Mouse (Mus musculus) liver, embryonic 12.5 days (tissue): ENCODE results near the gene Pdzd2. TPM values are rescaled to one million over a fixed set of nuclear protein-coding genes. Genes with fewer than 3 reads are reported as not detected.

Experiments used
- ATAC-seq: fragments of 200-750 bp; cut with Nextera tagmentation; 2 replicates; pipeline ENCODE4 v1.8.0; 2017; ENCODE audit warnings: moderate number of reproducible peaks, mild to moderate bottlenecking, moderate library complexity
- H3K27ac ChIP-seq: fragments of 300-500 bp; sonication (generic); 2 replicates; pipeline ENCODE4 v1.5.1; 2016; ENCODE audit warnings: mild to moderate bottlenecking
- H3K27me3 ChIP-seq: fragments of 300-500 bp; sonication (generic); replicated peaks from 2 replicates; pipeline ENCODE4 v1.6.1; 2016; ENCODE audit warnings: mild to moderate bottlenecking, moderate library complexity
- H3K36me3 ChIP-seq: fragments of 300-500 bp; sonication (generic); 2 replicates; pipeline ENCODE4 v1.6.1; 2016; ENCODE audit warnings: mild to moderate bottlenecking, moderate library complexity
- H3K4me1 ChIP-seq: fragments of 300-500 bp; sonication (generic); 2 replicates; pipeline ENCODE4 v1.6.1; 2016
- H3K4me2 ChIP-seq: fragments of 300-500 bp; sonication (generic); 2 replicates; pipeline ENCODE4 v1.6.1; 2016; ENCODE audit warnings: mild to moderate bottlenecking, moderate library complexity
- H3K4me3 ChIP-seq: fragments of 300-500 bp; sonication (generic); 2 replicates; pipeline ENCODE4 v1.5.1; 2016; ENCODE audit warnings: mild to moderate bottlenecking, moderate library complexity
- H3K9ac ChIP-seq: fragments of 300-500 bp; sonication (generic); 2 replicates; pipeline ENCODE4 v1.6.1; 2016; ENCODE audit warnings: mild to moderate bottlenecking, moderate library complexity
- H3K9me3 ChIP-seq: fragments of 300-500 bp; sonication (generic); replicated peaks from 2 replicates; pipeline ENCODE4 v1.6.1; 2016; ENCODE audit warnings: mild to moderate bottlenecking, moderate library complexity
- WGBS: fragments of 180-500 bp; shearing (Covaris S2); methylation state at CpG from one replicate; pipeline ENCODE4 v1.1.7; 2016; ENCODE audit not compliant: insufficient replicate concordance; 5-methylcytosine and 5-hydroxymethylcytosine counted together
- polyA plus RNA-seq: library from polyadenylated mRNA; unstranded; fragments of >200 nt; fragmentation: Nextera tagmentation; extraction: Ambion mirVana; gene quantifications from 2 replicates; pipeline ENCODE4 v1.2.1, GENCODE M21; 2016

Pdzd2 gene
- polyA plus RNA-seq, 1 experiment from 2014 or later = 4.8 TPM

GRCm38 (mm10) chr15:12430670-12431069 lies 309.1 kb downstream of the Pdzd2 start:
- Histone ChIP-seq H3K27me3 (no peaks in the 10 kb centered on the region), H3K4me1 (0 out of 2 replicates have a peak, but pooled peaks cover 7% of the 10 kb centered on the region), H3K4me2 (no peak overlapping the region), H3K36me3 (no peaks in the 10 kb centered on the region), H3K9ac (no peak overlapping the region), H3K9me3 (no peaks in the 10 kb centered on the region), H3K4me3 (no peak overlapping the region), H3K27ac (no peak overlapping the region)
- no peak for ATAC-seq
- WGBS = 67% methylated on average over 4 of the region's 4 CpGs

GRCm38 (mm10) chr15:12429572-12430431 lies 309.9 kb downstream of the Pdzd2 start:
- Histone ChIP-seq H3K9me3 (no peaks in the 10 kb centered on the region), H3K4me2 (no peak overlapping the region), H3K27me3 (no peaks in the 10 kb centered on the region), H3K9ac (no peak overlapping the region), H3K4me1 (0 out of 2 replicates have a peak, but pooled peaks cover 7% of the 10 kb centered on the region), H3K4me3 (no peak overlapping the region), H3K27ac (no peak overlapping the region), H3K36me3 (no peaks in the 10 kb centered on the region)
- ATAC-seq = no peak
- 37% methylated on average over 7 of the region's 7 CpGs for WGBS

- H3K4me3 ChIP-seq = no peak overlapping the region
- no peak overlapping the region for H3K4me2 ChIP-seq
- no peaks in the 10 kb centered on the region for H3K9me3 ChIP-seq
- no peaks in the 10 kb centered on the region for H3K27me3 ChIP-seq
- H3K4me1 ChIP-seq = no peaks in the 10 kb centered on the region
- 58% methylated on average over 6 of the region's 6 CpGs for WGBS
- no peak overlapping the region for H3K9ac ChIP-seq
- no peak for ATAC-seq
- no peaks in the 10 kb centered on the region for H3K36me3 ChIP-seq
- no peak overlapping the region for H3K27ac ChIP-seq
Observed at GRCm38 (mm10) chr15:12427818-12428217, 311.9 kb downstream of the Pdzd2 start.

- Histone ChIP-seq H3K4me3 (no peak overlapping the region), H3K36me3 (no peaks in the 10 kb centered on the region), H3K27me3 (no peaks in the 10 kb centered on the region), H3K27ac (no peak overlapping the region), H3K9ac (no peak overlapping the region), H3K4me1 (no peaks in the 10 kb centered on the region), H3K4me2 (no peak overlapping the region), H3K9me3 (no peaks in the 10 kb centered on the region)
- WGBS = 72% methylated on average over 6 of the region's 6 CpGs
- no peak for ATAC-seq
Observed at GRCm38 (mm10) chr15:12426342-12426741, 313.4 kb downstream of the Pdzd2 start.

GRCm38 (mm10) chr15:12425049-12425627 lies 314.6 kb downstream of the Pdzd2 start:
- H3K4me3 ChIP-seq = no peak overlapping the region

GRCm38 (mm10) chr15:12424187-12424586 lies 315.5 kb downstream of the Pdzd2 start:
- Histone ChIP-seq H3K9me3 (no peaks in the 10 kb centered on the region), H3K4me1 (no peaks in the 10 kb centered on the region), H3K27ac (no peak overlapping the region), H3K27me3 (no peaks in the 10 kb centered on the region), H3K36me3 (no peaks in the 10 kb centered on the region), H3K4me3 (no peak overlapping the region), H3K9ac (no peak overlapping the region), H3K4me2 (no peak overlapping the region)
- 49% methylated on average over 5 of the region's 5 CpGs for WGBS
- no peak for ATAC-seq

More at GRCm38 (mm10) chr15:12425049-12425627, 314.6 kb downstream of the Pdzd2 start:
- no peaks in the 10 kb centered on the region for H3K36me3 ChIP-seq
- WGBS = 51% methylated on average over 13 of the region's 13 CpGs
- no peaks in the 10 kb centered on the region for H3K4me1 ChIP-seq
- ATAC-seq = no peak
- H3K4me2 ChIP-seq = no peak overlapping the region
- no peaks in the 10 kb centered on the region for H3K27me3 ChIP-seq
- H3K9me3 ChIP-seq = no peaks in the 10 kb centered on the region
- H3K27ac ChIP-seq = no peak overlapping the region
- H3K9ac ChIP-seq = no peak overlapping the region

- Histone ChIP-seq H3K4me2 (no peak overlapping the region), H3K27ac (no peak overlapping the region), H3K36me3 (no peaks in the 10 kb centered on the region), H3K9ac (no peak overlapping the region), H3K27me3 (no peaks in the 10 kb centered on the region), H3K9me3 (no peaks in the 10 kb centered on the region), H3K4me3 (no peak overlapping the region), H3K4me1 (no peaks in the 10 kb centered on the region)
- ATAC-seq = no peak
- WGBS = 40% methylated on average over 8 of the region's 8 CpGs
Observed at GRCm38 (mm10) chr15:12420915-12421314, 318.8 kb downstream of the Pdzd2 start.

- H3K36me3 ChIP-seq = no peaks in the 10 kb centered on the region
- no peak for ATAC-seq
- no peak overlapping the region for H3K27ac ChIP-seq
- no peak overlapping the region for H3K4me3 ChIP-seq
- H3K9ac ChIP-seq = no peak overlapping the region
- no peak overlapping the region for H3K4me2 ChIP-seq
- H3K4me1 ChIP-seq = no peaks in the 10 kb centered on the region
- 68% methylated on average over 10 of the region's 10 CpGs for WGBS
- H3K9me3 ChIP-seq = no peaks in the 10 kb centered on the region
- no peaks in the 10 kb centered on the region for H3K27me3 ChIP-seq
Observed at GRCm38 (mm10) chr15:12420376-12420775, 319.3 kb downstream of the Pdzd2 start.

- Histone ChIP-seq H3K9me3 (no peaks in the 10 kb centered on the region), H3K36me3 (no peaks in the 10 kb centered on the region), H3K27ac (no peak overlapping the region), H3K4me1 (no peaks in the 10 kb centered on the region), H3K9ac (no peak overlapping the region), H3K4me3 (no peak overlapping the region), H3K27me3 (no peaks in the 10 kb centered on the region), H3K4me2 (no peak overlapping the region)
- no peak for ATAC-seq
- 48% methylated on average over 7 of the region's 7 CpGs for WGBS
Observed at GRCm38 (mm10) chr15:12419446-12419845, 320.3 kb downstream of the Pdzd2 start.

- Histone ChIP-seq H3K4me3 (no peak overlapping the region), H3K4me2 (no peak overlapping the region), H3K27me3 (no peaks in the 10 kb centered on the region), H3K9me3 (no peaks in the 10 kb centered on the region), H3K36me3 (no peaks in the 10 kb centered on the region), H3K4me1 (no peaks in the 10 kb centered on the region), H3K27ac (no peak overlapping the region), H3K9ac (no peak overlapping the region)
- 77% methylated on average over 16 of the region's 16 CpGs for WGBS
- ATAC-seq = no peak
Observed at GRCm38 (mm10) chr15:12415536-12416200, 324.1 kb downstream of the Pdzd2 start.

- WGBS = 45% methylated on average over 6 of the region's 6 CpGs
- no peaks in the 10 kb centered on the region for H3K9me3 ChIP-seq
Observed at GRCm38 (mm10) chr15:12414696-12415095, 325.0 kb downstream of the Pdzd2 start.

GRCm38 (mm10) chr15:12408205-12408604 lies 331.5 kb downstream of the Pdzd2 start:
- H3K9me3 ChIP-seq = no peaks in the 10 kb centered on the region
- no peaks in the 10 kb centered on the region for H3K27me3 ChIP-seq
- 76% methylated on average over 8 of the region's 8 CpGs for WGBS
- H3K36me3 ChIP-seq = no peaks in the 10 kb centered on the region
- H3K4me1 ChIP-seq = no peaks in the 10 kb centered on the region
- no peak overlapping the region for H3K4me2 ChIP-seq
- no peak for ATAC-seq
- no peak overlapping the region for H3K4me3 ChIP-seq
- no peak overlapping the region for H3K9ac ChIP-seq
- H3K27ac ChIP-seq = no peak overlapping the region

More at GRCm38 (mm10) chr15:12414696-12415095, 325.0 kb downstream of the Pdzd2 start:
- no peak for ATAC-seq
- no peak overlapping the region for H3K4me2 ChIP-seq
- no peaks in the 10 kb centered on the region for H3K4me1 ChIP-seq
- H3K4me3 ChIP-seq = no peak overlapping the region
- H3K27me3 ChIP-seq = no peaks in the 10 kb centered on the region
- no peak overlapping the region for H3K27ac ChIP-seq
- no peak overlapping the region for H3K9ac ChIP-seq
- no peaks in the 10 kb centered on the region for H3K36me3 ChIP-seq
